Mouse (Mus musculus) intestine, postnatal 0 days (tissue): ENCODE data around the gene Ccdc191. TPM values are rescaled to one million over a fixed set of nuclear protein-coding genes. Genes with fewer than 3 reads are reported as not detected.

Experiments
- ATAC-seq: fragments of 200-750 bp; cut with Nextera tagmentation; 2 replicates; pipeline ENCODE4 v1.8.0; 2017; ENCODE audit warnings: mild to moderate bottlenecking, moderate TSS enrichment, moderate library complexity
- H3K27ac ChIP-seq: fragments of 300-500 bp; sonication (generic); 2 replicates; pipeline ENCODE4 v1.5.1; 2014; ENCODE audit warnings: mild to moderate bottlenecking, low read depth, low read length, moderate library complexity
- H3K27me3 ChIP-seq: fragments of 300-500 bp; sonication (generic); replicated peaks from 2 replicates; pipeline ENCODE4 v1.6.1; 2014; ENCODE audit warnings: low read length, mixed read lengths; ENCODE audit not compliant: control insufficient read depth, insufficient read depth
- H3K36me3 ChIP-seq: fragments of 300-500 bp; sonication (generic); 2 replicates; pipeline ENCODE4 v1.6.1; 2014; ENCODE audit warnings: mild to moderate bottlenecking, moderate library complexity; ENCODE audit not compliant: control insufficient read depth, insufficient read depth
- H3K4me1 ChIP-seq: fragments of 300-500 bp; sonication (generic); replicated peaks from 2 replicates; pipeline ENCODE4 v1.6.1; 2014; ENCODE audit warnings: antibody characterized with exemption, low read length, mixed read lengths; ENCODE audit not compliant: control insufficient read depth, insufficient read depth
- H3K4me2 ChIP-seq: fragments of 300-500 bp; sonication (generic); replicated peaks from 2 replicates; pipeline ENCODE4 v1.6.1; 2014; ENCODE audit warnings: low read depth, mild to moderate bottlenecking, moderate library complexity
- H3K4me3 ChIP-seq: fragments of 300-500 bp; sonication (generic); 2 replicates; pipeline ENCODE4 v1.5.1; 2014; ENCODE audit warnings: low read depth, low read length
- H3K9ac ChIP-seq: fragments of 300-500 bp; sonication (generic); 2 replicates; pipeline ENCODE4 v1.6.1; 2014; ENCODE audit warnings: mild to moderate bottlenecking, low read depth, low read length
- H3K9me3 ChIP-seq: fragments of 300-500 bp; sonication (generic); 2 replicates; pipeline ENCODE4 v1.6.1; 2016; ENCODE audit warnings: mixed run types; ENCODE audit not compliant: control insufficient read depth
- CTCF ChIP-seq: sonication (generic); IDR thresholded peaks from 2 replicates; pipeline ENCODE4 v1.5.1; 2016; ENCODE audit warnings: low read depth, mild to moderate bottlenecking, control low read depth, antibody characterized with exemption, moderate library complexity
- WGBS: fragments of 180-500 bp; shearing (Covaris S2); extraction: QIAGEN DNeasy Blood & Tissue Kit; methylation state at CpG from one replicate; pipeline ENCODE4 v1.1.7; 2014; 5-methylcytosine and 5-hydroxymethylcytosine counted together
- polyA plus RNA-seq: library from polyadenylated mRNA; unstranded; fragments of >200 nt; fragmentation: Nextera tagmentation; extraction: Ambion mirVana; gene quantifications from 2 replicates; pipeline ENCODE4 v1.2.1, GENCODE M21; 2015

The Ccdc191 gene
- polyA plus RNA-seq, 1 experiment from 2014 or later: 3.6 TPM

DNA sequence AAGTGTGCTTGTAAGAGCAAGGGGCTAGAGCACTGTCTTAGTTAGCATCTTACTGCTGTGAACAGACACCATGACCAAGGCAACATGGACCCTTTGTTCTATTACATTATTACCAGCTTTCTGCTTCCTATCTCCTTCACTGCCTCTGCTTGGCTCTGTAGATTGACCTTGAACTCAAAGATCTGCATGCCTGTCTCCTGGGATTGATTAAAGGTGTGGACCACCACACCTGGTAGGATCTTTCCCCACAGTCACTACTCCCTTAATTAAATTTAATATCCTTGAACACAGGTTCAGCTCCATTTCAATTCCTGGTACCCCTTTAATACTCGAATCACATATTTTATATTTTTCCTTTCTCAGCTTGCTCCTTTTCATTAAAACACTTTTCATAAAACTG is 36.2 kb downstream of the Ccdc191 start:
- ATAC-seq: no peak
- H3K9me3 ChIP-seq: no peaks in the 10 kb centered on the region
- no peak overlapping the region for H3K4me3 ChIP-seq
- 0 out of 2 replicates have a peak, but pooled peaks cover 4% of the 10 kb centered on the region for H3K4me1 ChIP-seq
- TF ChIP-seq CTCF: no peak
- no peak overlapping the region for H3K27ac ChIP-seq
- H3K36me3 ChIP-seq: no peaks in the 10 kb centered on the region
- H3K9ac ChIP-seq: no peak overlapping the region
- WGBS: 86% methylated on average over 1 of the region's 1 CpGs
- no peak overlapping the region for H3K4me2 ChIP-seq
- no peaks in the 10 kb centered on the region for H3K27me3 ChIP-seq

- no peak for TF ChIP-seq CTCF
- no peak for ATAC-seq
- Histone ChIP-seq H3K36me3 (no peaks in the 10 kb centered on the region), H3K4me3 (no peak within 1 kb of the TSS), H3K27me3 (no peaks in the 10 kb centered on the region), H3K9me3 (no peaks in the 10 kb centered on the region), H3K27ac (no peak within 1 kb of the TSS), H3K9ac (no peak within 1 kb of the TSS), H3K4me2 (no peak within 1 kb of the TSS), H3K4me1 (0 out of 2 replicates have a peak, but pooled peaks cover 4% of the 10 kb centered on the region)
- 79% methylated on average over 6 of the region's 6 CpGs for WGBS
These were observed 36.8 kb downstream of the Ccdc191 start, which contains the start of gene Qtrt2 for GRCm38 (mm10) chr16:43926341-43926859. TSS of gene Qtrt2 (minus strand) at chr16:43926809.

GRCm38 (mm10) chr16:43930577-43930976 is 41.0 kb downstream of the Ccdc191 start:
- no peaks in the 10 kb centered on the region for H3K36me3 ChIP-seq
- H3K4me1 ChIP-seq: 0 out of 2 replicates have a peak, but pooled peaks cover 4% of the 10 kb centered on the region
- no peak overlapping the region for H3K4me2 ChIP-seq
- no peak overlapping the region for H3K27ac ChIP-seq
- H3K9ac ChIP-seq: no peak overlapping the region
- H3K4me3 ChIP-seq: no peak overlapping the region
- TF ChIP-seq CTCF: no peak
- ATAC-seq: no peak
- no peaks in the 10 kb centered on the region for H3K27me3 ChIP-seq
- no peaks in the 10 kb centered on the region for H3K9me3 ChIP-seq

GRCm38 (mm10) chr16:43931502-43931901 is 41.9 kb downstream of the Ccdc191 start:
- H3K27ac ChIP-seq: no peak overlapping the region
- H3K4me3 ChIP-seq: no peak overlapping the region
- H3K4me2 ChIP-seq: no peak overlapping the region
- no peaks in the 10 kb centered on the region for H3K36me3 ChIP-seq
- no peak for ATAC-seq
- no peaks in the 10 kb centered on the region for H3K9me3 ChIP-seq
- 0 out of 2 replicates have a peak, but pooled peaks cover 4% of the 10 kb centered on the region for H3K4me1 ChIP-seq
- TF ChIP-seq CTCF: no peak
- WGBS: 73% methylated on average over 3 of the region's 3 CpGs
- H3K27me3 ChIP-seq: no peaks in the 10 kb centered on the region
- H3K9ac ChIP-seq: no peak overlapping the region

DNA sequence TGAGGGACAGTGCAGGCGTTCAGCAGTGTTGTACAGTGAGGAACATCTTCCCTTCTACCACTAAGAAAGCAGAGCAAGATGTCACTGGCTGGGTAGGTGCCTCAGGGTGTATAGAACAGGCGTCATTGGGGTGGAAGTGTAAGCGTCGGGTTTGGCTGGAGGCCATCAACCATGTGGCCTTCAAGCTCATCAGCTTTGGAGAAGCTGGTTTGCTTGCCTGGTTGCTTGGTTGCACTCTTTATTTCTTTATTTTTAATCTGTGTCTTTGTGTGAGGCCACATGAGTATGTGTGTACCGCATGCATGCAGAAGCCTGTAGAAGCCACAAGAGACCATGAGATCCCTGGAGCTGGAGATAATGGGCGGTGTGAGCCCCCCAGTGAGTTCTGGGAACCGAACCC is 42.7 kb downstream of the Ccdc191 start:
- Histone ChIP-seq H3K4me3 (no peak overlapping the region), H3K9ac (no peak overlapping the region), H3K36me3 (no peaks in the 10 kb centered on the region), H3K4me1 (0 out of 2 replicates have a peak, but pooled peaks cover 4% of the 10 kb centered on the region), H3K4me2 (no peak overlapping the region), H3K9me3 (no peaks in the 10 kb centered on the region), H3K27me3 (no peaks in the 10 kb centered on the region), H3K27ac (no peak overlapping the region)
- WGBS: 89% methylated on average over 7 of the region's 7 CpGs
- no peak for TF ChIP-seq CTCF
- ATAC-seq: no peak

DNA sequence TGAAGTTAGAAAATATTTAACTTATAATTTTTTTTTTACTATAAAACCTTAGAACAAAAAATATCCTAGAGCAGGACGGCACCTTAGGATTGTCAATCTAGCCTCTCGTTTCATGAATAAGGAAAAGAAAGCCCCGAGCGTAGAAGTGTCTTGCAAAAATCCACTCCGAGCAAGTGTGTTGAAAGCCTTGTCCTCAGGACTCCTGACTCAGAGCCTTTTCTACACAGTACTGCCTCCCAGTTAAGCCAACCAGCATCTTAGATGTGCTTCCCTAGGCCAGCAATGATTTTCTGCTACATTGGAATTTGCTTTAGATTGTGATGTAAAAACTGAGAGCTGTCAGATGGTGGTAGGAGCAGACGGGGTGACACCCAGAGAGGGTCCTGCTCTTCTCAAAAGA is 43.4 kb downstream of the Ccdc191 start:
- no peak for TF ChIP-seq CTCF
- H3K27me3 ChIP-seq: no peaks in the 10 kb centered on the region
- no peaks in the 10 kb centered on the region for H3K9me3 ChIP-seq
- WGBS: 84% methylated on average over 6 of the region's 6 CpGs
- H3K4me1 ChIP-seq: 0 out of 2 replicates have a peak, but pooled peaks cover 4% of the 10 kb centered on the region
- ATAC-seq: no peak
- no peak overlapping the region for H3K9ac ChIP-seq
- H3K4me3 ChIP-seq: no peak overlapping the region
- no peak overlapping the region for H3K4me2 ChIP-seq
- H3K36me3 ChIP-seq: no peaks in the 10 kb centered on the region
- H3K27ac ChIP-seq: no peak overlapping the region
